Mouse (Mus musculus) hindbrain, embryonic 15.5 days (tissue): ENCODE results near the gene Kat6b. TPM values are rescaled to one million over a fixed set of nuclear protein-coding genes. Genes with fewer than 3 reads are reported as not detected.

ENCODE experiments used
- ATAC-seq: fragments of 200-750 bp; cut with Nextera tagmentation; 2 replicates; pipeline ENCODE4 v1.8.0; 2017; ENCODE audit warnings: low read depth, moderate number of reproducible peaks, moderate TSS enrichment; ENCODE audit not compliant: low FRiP score
- H3K27ac ChIP-seq: fragments of 300-500 bp; sonication (generic); replicated peaks from 2 replicates; pipeline ENCODE4 v1.5.1; 2015; ENCODE audit warnings: mild to moderate bottlenecking, inconsistent platforms
- H3K27me3 ChIP-seq: fragments of 300-500 bp; sonication (generic); 2 replicates; pipeline ENCODE4 v1.6.1; 2015; ENCODE audit warnings: control low read depth, inconsistent platforms
- H3K36me3 ChIP-seq: fragments of 300-500 bp; sonication (generic); 2 replicates; pipeline ENCODE4 v1.6.1; 2015; ENCODE audit warnings: control low read depth, inconsistent platforms
- H3K4me1 ChIP-seq: fragments of 300-500 bp; sonication (generic); replicated peaks from 2 replicates; pipeline ENCODE4 v1.6.1; 2015; ENCODE audit warnings: control low read depth, inconsistent platforms
- H3K4me2 ChIP-seq: fragments of 300-500 bp; sonication (generic); 2 replicates; pipeline ENCODE4 v1.6.1; 2015; ENCODE audit warnings: moderate library complexity, mild to moderate bottlenecking, inconsistent platforms
- H3K4me3 ChIP-seq: fragments of 300-500 bp; sonication (generic); 2 replicates; pipeline ENCODE4 v1.5.1; 2015; ENCODE audit warnings: mild to moderate bottlenecking, inconsistent platforms
- H3K9ac ChIP-seq: fragments of 300-500 bp; sonication (generic); 2 replicates; pipeline ENCODE4 v1.6.1; 2015; ENCODE audit warnings: inconsistent platforms
- H3K9me3 ChIP-seq: fragments of 300-500 bp; sonication (generic); 2 replicates; pipeline ENCODE4 v1.6.1; 2016; ENCODE audit warnings: control low read depth, inconsistent platforms
- WGBS: fragments of 180-500 bp; shearing (Covaris S2); methylation state at CpG from one replicate; pipeline ENCODE4 v1.1.7; 2015; 5-methylcytosine and 5-hydroxymethylcytosine counted together
- polyA plus RNA-seq: library from polyadenylated mRNA; unstranded; fragments of >200 nt; fragmentation: Nextera tagmentation; extraction: Ambion mirVana; gene quantifications from 2 replicates; pipeline ENCODE4 v1.2.1, GENCODE M21; 2015

Kat6b gene
- polyA plus RNA-seq, 1 experiment from 2014 or later: 17.6 TPM

GRCm38 (mm10) chr14:21534542-21535272 lies 53.5 kb downstream of the Kat6b start:
- Histone ChIP-seq H3K9ac (no peak overlapping the region), H3K4me1 (peaks cover 20% of the 10 kb centered on the region), H3K9me3 (no peaks in the 10 kb centered on the region), H3K36me3 (no peaks in the 10 kb centered on the region), H3K4me2 (0 out of 2 replicates have a peak overlapping the region, but pooled peaks have one; percentile 3), H3K27me3 (no peaks in the 10 kb centered on the region), H3K4me3 (no peak overlapping the region), H3K27ac (peak overlapping the region; percentile 61)
- peak; percentile 16; the same call in 1 of the 2 replicates for ATAC-seq
- WGBS: 50% methylated on average over 11 of the region's 11 CpGs

GRCm38 (mm10) chr14:21536485-21537181 lies 55.4 kb downstream of the Kat6b start:
- H3K36me3 ChIP-seq: no peaks in the 10 kb centered on the region
- no peak overlapping the region for H3K4me2 ChIP-seq
- H3K4me1 ChIP-seq: peaks cover 20% of the 10 kb centered on the region
- no peak for ATAC-seq
- no peaks in the 10 kb centered on the region for H3K27me3 ChIP-seq
- no peak overlapping the region for H3K9ac ChIP-seq
- H3K9me3 ChIP-seq: no peaks in the 10 kb centered on the region
- H3K4me3 ChIP-seq: no peak overlapping the region
- H3K27ac ChIP-seq: no peak overlapping the region
- 91% methylated on average over 11 of the region's 11 CpGs for WGBS

- Histone ChIP-seq H3K4me2 (no peak overlapping the region), H3K4me3 (no peak overlapping the region)
- 84% methylated on average over 3 of the region's 3 CpGs for WGBS
Measured at GRCm38 (mm10) chr14:21537838-21538237, 56.6 kb downstream of the Kat6b start.

GRCm38 (mm10) chr14:21539731-21540130 lies 58.5 kb downstream of the Kat6b start:
- Histone ChIP-seq H3K4me2 (no peak overlapping the region), H3K36me3 (peaks cover 4% of the 10 kb centered on the region), H3K9ac (no peak overlapping the region), H3K9me3 (no peaks in the 10 kb centered on the region), H3K4me1 (peaks cover 5% of the 10 kb centered on the region), H3K27ac (no peak overlapping the region), H3K27me3 (no peaks in the 10 kb centered on the region), H3K4me3 (no peak overlapping the region)
- no peak for ATAC-seq
- WGBS: 93% methylated on average over 3 of the region's 3 CpGs

More at GRCm38 (mm10) chr14:21537838-21538237, 56.6 kb downstream of the Kat6b start:
- peaks cover 4% of the 10 kb centered on the region for H3K36me3 ChIP-seq
- no peaks in the 10 kb centered on the region for H3K27me3 ChIP-seq
- no peak overlapping the region for H3K9ac ChIP-seq
- no peaks in the 10 kb centered on the region for H3K9me3 ChIP-seq
- H3K27ac ChIP-seq: no peak overlapping the region
- peaks cover 20% of the 10 kb centered on the region for H3K4me1 ChIP-seq
- ATAC-seq: no peak

- ATAC-seq: no peak
- H3K36me3 ChIP-seq: peaks cover 4% of the 10 kb centered on the region
- no peaks in the 10 kb centered on the region for H3K27me3 ChIP-seq
- H3K4me1 ChIP-seq: peaks cover 7% of the 10 kb centered on the region
- H3K4me2 ChIP-seq: no peak overlapping the region
- H3K4me3 ChIP-seq: no peak overlapping the region
- no peak overlapping the region for H3K9ac ChIP-seq
- H3K9me3 ChIP-seq: no peaks in the 10 kb centered on the region
- WGBS: 46% methylated on average over 3 of the region's 3 CpGs
- H3K27ac ChIP-seq: no peak overlapping the region
Measured at GRCm38 (mm10) chr14:21540361-21540760, 59.1 kb downstream of the Kat6b start.

GRCm38 (mm10) chr14:21545529-21545928 lies 64.3 kb downstream of the Kat6b start:
- ATAC-seq: no peak
- H3K27ac ChIP-seq: peak overlapping the region; percentile 69
- no peak overlapping the region for H3K9ac ChIP-seq
- H3K27me3 ChIP-seq: no peaks in the 10 kb centered on the region
- H3K4me3 ChIP-seq: no peak overlapping the region
- peaks cover 4% of the 10 kb centered on the region for H3K36me3 ChIP-seq
- H3K4me2 ChIP-seq: no peak overlapping the region
- 55% methylated on average over 4 of the region's 4 CpGs for WGBS
- peaks cover 40% of the 10 kb centered on the region for H3K4me1 ChIP-seq
- H3K9me3 ChIP-seq: no peaks in the 10 kb centered on the region

- Histone ChIP-seq H3K9me3 (no peaks in the 10 kb centered on the region), H3K36me3 (peaks cover 4% of the 10 kb centered on the region)
- ATAC-seq: peak; percentile 49; the same call in 1 of the 2 replicates
Measured at GRCm38 (mm10) chr14:21546351-21546750, 65.1 kb downstream of the Kat6b start.

GRCm38 (mm10) chr14:21547297-21547696 lies 66.1 kb downstream of the Kat6b start:
- no peak overlapping the region for H3K4me3 ChIP-seq
- H3K4me1 ChIP-seq: peaks cover 55% of the 10 kb centered on the region
- no peaks in the 10 kb centered on the region for H3K27me3 ChIP-seq
- peak overlapping the region; percentile 69 for H3K27ac ChIP-seq
- H3K4me2 ChIP-seq: no peak overlapping the region
- no peak overlapping the region for H3K9ac ChIP-seq
- 45% methylated on average over 7 of the region's 7 CpGs for WGBS
- ATAC-seq: no peak
- peaks cover 1% of the 10 kb centered on the region for H3K36me3 ChIP-seq
- H3K9me3 ChIP-seq: no peaks in the 10 kb centered on the region

More at GRCm38 (mm10) chr14:21546351-21546750, 65.1 kb downstream of the Kat6b start:
- 28% methylated on average over 3 of the region's 3 CpGs for WGBS
- peaks cover 48% of the 10 kb centered on the region for H3K4me1 ChIP-seq
- no peaks in the 10 kb centered on the region for H3K27me3 ChIP-seq
- H3K4me3 ChIP-seq: no peak overlapping the region
- H3K9ac ChIP-seq: no peak overlapping the region
- H3K27ac ChIP-seq: peak overlapping the region; percentile 69; the same call in 1 of the 2 replicates
- H3K4me2 ChIP-seq: no peak overlapping the region

GRCm38 (mm10) chr14:21547965-21548364 lies 66.7 kb downstream of the Kat6b start:
- WGBS: 26% methylated on average over 3 of the region's 3 CpGs
- Histone ChIP-seq H3K4me1 (peaks cover 57% of the 10 kb centered on the region), H3K27ac (peak overlapping the region; percentile 69)

GRCm38 (mm10) chr14:21548952-21549607 lies 67.8 kb downstream of the Kat6b start:
- Histone ChIP-seq H3K4me1 (peaks cover 65% of the 10 kb centered on the region), H3K9ac (no peak overlapping the region), H3K4me3 (no peak overlapping the region), H3K9me3 (no peaks in the 10 kb centered on the region), H3K27me3 (no peaks in the 10 kb centered on the region), H3K36me3 (no peaks in the 10 kb centered on the region), H3K27ac (no peak overlapping the region), H3K4me2 (no peak overlapping the region)
- WGBS: 83% methylated on average over 6 of the region's 6 CpGs
- no peak for ATAC-seq

More at GRCm38 (mm10) chr14:21547965-21548364, 66.7 kb downstream of the Kat6b start:
- no peak for ATAC-seq
- H3K9me3 ChIP-seq: no peaks in the 10 kb centered on the region
- H3K36me3 ChIP-seq: no peaks in the 10 kb centered on the region
- H3K4me2 ChIP-seq: no peak overlapping the region
- H3K9ac ChIP-seq: no peak overlapping the region
- H3K27me3 ChIP-seq: no peaks in the 10 kb centered on the region
- H3K4me3 ChIP-seq: no peak overlapping the region

- Histone ChIP-seq H3K9me3 (no peaks in the 10 kb centered on the region), H3K27ac (no peak overlapping the region), H3K27me3 (no peaks in the 10 kb centered on the region), H3K4me1 (peaks cover 65% of the 10 kb centered on the region), H3K36me3 (no peaks in the 10 kb centered on the region), H3K4me3 (no peak overlapping the region), H3K9ac (no peak overlapping the region), H3K4me2 (no peak overlapping the region)
- WGBS: 85% methylated on average over 6 of the region's 6 CpGs
- ATAC-seq: no peak
Measured at GRCm38 (mm10) chr14:21549608-21550115, 68.4 kb downstream of the Kat6b start.

- ATAC-seq: no peak
- H3K4me1 ChIP-seq: peaks cover 60% of the 10 kb centered on the region
- WGBS: 80% methylated on average over 7 of the region's 7 CpGs
Measured at GRCm38 (mm10) chr14:21550576-21550975, 69.3 kb downstream of the Kat6b start.

More at GRCm38 (mm10) chr14:21550576-21550975, 69.3 kb downstream of the Kat6b start:
- no peak overlapping the region for H3K4me3 ChIP-seq
- H3K27me3 ChIP-seq: no peaks in the 10 kb centered on the region
- no peaks in the 10 kb centered on the region for H3K9me3 ChIP-seq
- no peak overlapping the region for H3K27ac ChIP-seq
- no peaks in the 10 kb centered on the region for H3K36me3 ChIP-seq
- H3K4me2 ChIP-seq: no peak overlapping the region
- H3K9ac ChIP-seq: no peak overlapping the region
